Mouse (Mus musculus): ENCODE data around the gene Sh3bgrl2. TPM values are rescaled to one million over a fixed set of nuclear protein-coding genes. Genes with fewer than 3 reads are reported as not detected.

Sh3bgrl2 gene
- polyA plus RNA-seq, 1 experiment from 2014 or later, result 22.2 TPM

DNA sequence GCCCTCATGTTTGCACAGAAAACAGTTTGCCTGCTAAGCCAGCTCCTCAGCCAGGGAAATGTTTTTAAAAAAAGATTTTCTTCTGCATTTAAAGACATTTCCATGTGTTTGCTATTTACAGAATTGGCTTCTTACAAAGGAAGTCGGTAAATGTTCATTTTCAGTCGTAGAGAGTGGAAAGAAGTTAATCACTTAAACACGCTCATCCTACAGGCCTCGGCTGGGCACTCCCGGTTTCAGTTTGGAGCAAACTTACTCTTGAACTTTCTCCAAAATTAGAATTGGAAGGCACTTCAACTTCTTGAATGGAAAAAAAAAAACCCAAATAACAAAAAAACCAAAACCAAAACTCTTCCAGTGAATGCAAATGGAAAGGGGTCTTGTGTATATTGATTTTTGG lies 113.7 kb downstream of the Sh3bgrl2 start:
- ATAC-seq, result no peak
- no peak overlapping the region for H3K9ac ChIP-seq (replicated peaks)
- no peaks in the 10 kb centered on the region for H3K4me1 ChIP-seq (ENCODE audit: insufficient read depth)
- H3K9me3 ChIP-seq (ENCODE audit: low read length), result no peaks in the 10 kb centered on the region
- no peak for TF ChIP-seq EP300 (IDR thresholded peaks at IDR 0.05; ENCODE audit: low read depth)
- TF ChIP-seq CTCF (IDR thresholded peaks at IDR 0.05; ENCODE audit: low read depth), result no peak
- no peaks in the 10 kb centered on the region for H3K27me3 ChIP-seq (ENCODE audit: insufficient read depth, low read length)
- H3K27ac ChIP-seq (ENCODE audit: low read depth), result no peak overlapping the region
- DNase-seq, result no peak
- H3K4me2 ChIP-seq (ENCODE audit: low read depth, low read length), result no peak overlapping the region
- WGBS (ENCODE audit: insufficient replicate concordance), result 78% methylated on average over 5 of the region's 5 CpGs
- H3K36me3 ChIP-seq (replicated peaks; ENCODE audit: insufficient read depth, low read length), result no peaks in the 10 kb centered on the region
- no peak overlapping the region for H3K4me3 ChIP-seq (ENCODE audit: low read depth, low read length)

DNA sequence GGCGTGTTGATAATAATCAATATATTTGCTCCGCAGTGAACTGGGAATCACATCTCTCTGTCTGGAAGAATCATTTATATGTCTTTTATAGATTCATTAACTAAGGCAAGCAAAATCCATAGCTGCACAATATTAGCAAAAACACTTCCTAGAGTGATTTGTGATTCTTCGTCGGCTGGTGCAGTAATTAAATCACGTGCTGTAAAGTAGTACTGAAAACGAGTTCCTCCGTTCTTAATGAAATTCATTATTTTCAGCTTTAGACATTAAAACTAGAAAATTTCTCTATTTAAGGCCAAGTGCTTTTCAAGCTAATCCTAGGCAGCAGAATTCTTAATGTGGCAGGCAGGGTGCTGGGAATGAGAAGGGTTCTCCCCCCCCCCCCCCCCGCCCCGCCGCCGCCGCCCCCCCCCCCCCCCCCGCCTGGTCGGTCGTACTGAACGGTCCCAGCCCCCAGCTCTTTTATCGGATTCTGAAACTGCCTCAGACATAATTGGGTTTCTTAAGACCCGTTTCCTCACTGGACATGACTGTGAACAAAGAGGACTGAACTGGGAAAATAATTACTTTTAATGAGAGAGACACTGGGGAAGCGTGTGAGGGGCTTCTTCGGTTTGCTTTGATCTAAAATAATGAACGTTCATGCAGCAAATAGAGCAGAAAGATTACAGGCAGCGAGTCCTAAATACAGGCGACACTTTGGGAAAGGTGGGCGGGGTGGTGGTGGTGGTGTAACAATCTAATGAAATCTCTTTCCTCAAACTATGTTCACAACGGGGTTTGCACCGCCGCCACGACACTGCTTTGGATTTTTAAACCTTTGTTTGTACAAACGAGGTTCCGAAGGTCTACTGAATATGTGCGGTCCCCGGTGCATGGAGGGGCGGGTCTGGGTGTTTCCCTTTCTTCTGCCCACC lies 116.1 kb downstream of the Sh3bgrl2 start:
- DNase-seq (no peak), ATAC-seq (no peak)
- no peaks in the 10 kb centered on the region for H3K27me3 ChIP-seq (ENCODE audit: insufficient read depth, low read length)
- peak overlapping the region; percentile 20; the same call in 1 of the 2 replicates for H3K4me3 ChIP-seq (ENCODE audit: low read depth, low read length)
- H3K4me1 ChIP-seq (ENCODE audit: insufficient read depth), result no peaks in the 10 kb centered on the region
- no peak overlapping the region for H3K9ac ChIP-seq (replicated peaks)
- H3K4me2 ChIP-seq (ENCODE audit: low read depth, low read length), result peak overlapping the region; percentile 62
- H3K27ac ChIP-seq (ENCODE audit: low read depth), result no peak overlapping the region
- no peak for TF ChIP-seq EP300 (IDR thresholded peaks at IDR 0.05; ENCODE audit: low read depth)
- no peak for TF ChIP-seq CTCF (IDR thresholded peaks at IDR 0.05; ENCODE audit: low read depth)
- H3K9me3 ChIP-seq (ENCODE audit: low read length), result no peaks in the 10 kb centered on the region
- WGBS (ENCODE audit: insufficient replicate concordance), result 40% methylated on average over 25 of the region's 33 CpGs
- H3K36me3 ChIP-seq (replicated peaks; ENCODE audit: insufficient read depth, low read length), result no peaks in the 10 kb centered on the region

DNA sequence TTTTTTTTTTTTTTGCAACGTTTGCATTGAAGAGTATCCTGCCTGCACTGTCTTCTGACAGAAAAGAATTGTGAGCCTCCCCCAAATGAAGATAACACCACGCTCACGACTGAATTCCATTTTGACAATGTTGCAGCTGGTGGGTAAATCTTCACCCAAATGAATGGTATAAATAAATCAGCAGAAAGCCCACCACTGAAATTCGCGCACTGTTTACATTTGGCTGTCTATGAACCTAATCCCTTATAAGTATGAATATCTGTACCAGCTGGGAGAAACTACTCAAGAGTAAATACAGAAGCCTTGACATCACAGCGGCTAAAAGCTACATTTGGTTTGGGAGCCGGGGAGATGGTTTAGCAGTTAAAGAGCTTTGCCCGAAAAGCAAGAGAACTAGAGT lies 116.8 kb downstream of the Sh3bgrl2 start:
- DNase-seq, result no peak
- no peak for ATAC-seq

GRCm38 (mm10) chr9:83667031-83667430 lies 118.9 kb downstream of the Sh3bgrl2 start:
- Histone ChIP-seq H3K9ac (replicated peaks) (no peak overlapping the region), H3K9me3 (ENCODE audit: low read length) (no peaks in the 10 kb centered on the region), H3K36me3 (replicated peaks; ENCODE audit: insufficient read depth, low read length) (no peaks in the 10 kb centered on the region), H3K4me1 (ENCODE audit: insufficient read depth) (no peaks in the 10 kb centered on the region), H3K4me2 (ENCODE audit: low read depth, low read length) (no peak overlapping the region), H3K27me3 (ENCODE audit: insufficient read depth, low read length) (no peaks in the 10 kb centered on the region), H3K4me3 (ENCODE audit: low read depth, low read length) (no peak overlapping the region), H3K27ac (ENCODE audit: low read depth) (no peak overlapping the region)
- no peak for DNase-seq
- 53% methylated on average over 4 of the region's 4 CpGs for WGBS (ENCODE audit: insufficient replicate concordance)
- ATAC-seq, result no peak
- no peak for TF ChIP-seq EP300 (IDR thresholded peaks at IDR 0.05; ENCODE audit: low read depth)
- no peak for TF ChIP-seq CTCF (IDR thresholded peaks at IDR 0.05; ENCODE audit: low read depth)

More for the DNA sequence above, 116.8 kb downstream of the Sh3bgrl2 start:
- no peaks in the 10 kb centered on the region for H3K27me3 ChIP-seq (ENCODE audit: insufficient read depth, low read length)
- peak overlapping the region; percentile 20; the same call in 1 of the 2 replicates for H3K4me3 ChIP-seq (ENCODE audit: low read depth, low read length)
- H3K9ac ChIP-seq (replicated peaks), result no peak overlapping the region
- TF ChIP-seq EP300 (IDR thresholded peaks at IDR 0.05; ENCODE audit: low read depth), result no peak
- TF ChIP-seq CTCF (IDR thresholded peaks at IDR 0.05; ENCODE audit: low read depth), result no peak
- no peaks in the 10 kb centered on the region for H3K4me1 ChIP-seq (ENCODE audit: insufficient read depth)
- no peak overlapping the region for H3K4me2 ChIP-seq (ENCODE audit: low read depth, low read length)
- H3K36me3 ChIP-seq (replicated peaks; ENCODE audit: insufficient read depth, low read length), result no peaks in the 10 kb centered on the region
- H3K27ac ChIP-seq (ENCODE audit: low read depth), result no peak overlapping the region
- WGBS (ENCODE audit: insufficient replicate concordance), result 68% methylated on average over 8 of the region's 8 CpGs
- no peaks in the 10 kb centered on the region for H3K9me3 ChIP-seq (ENCODE audit: low read length)

GRCm38 (mm10) chr9:83679626-83680025 lies 131.5 kb downstream of the Sh3bgrl2 start:
- H3K36me3 ChIP-seq (replicated peaks; ENCODE audit: insufficient read depth, low read length), result no peaks in the 10 kb centered on the region
- no peak overlapping the region for H3K4me2 ChIP-seq (ENCODE audit: low read depth, low read length)
- H3K9ac ChIP-seq (replicated peaks), result no peak overlapping the region
- no peak overlapping the region for H3K27ac ChIP-seq (ENCODE audit: low read depth)
- H3K27me3 ChIP-seq (ENCODE audit: insufficient read depth, low read length), result no peaks in the 10 kb centered on the region
- WGBS (ENCODE audit: insufficient replicate concordance), result 50% methylated on average over 3 of the region's 3 CpGs
- DNase-seq, result no peak
- no peak for TF ChIP-seq EP300 (IDR thresholded peaks at IDR 0.05; ENCODE audit: low read depth)
- no peak for TF ChIP-seq CTCF (IDR thresholded peaks at IDR 0.05; ENCODE audit: low read depth)
- ATAC-seq, result no peak
- H3K9me3 ChIP-seq (ENCODE audit: low read length), result no peaks in the 10 kb centered on the region
- H3K4me3 ChIP-seq (ENCODE audit: low read depth, low read length), result no peak overlapping the region
- no peaks in the 10 kb centered on the region for H3K4me1 ChIP-seq (ENCODE audit: insufficient read depth)

GRCm38 (mm10) chr9:83681661-83682655 lies 133.8 kb downstream of the Sh3bgrl2 start:
- Histone ChIP-seq H3K4me3 (ENCODE audit: low read depth, low read length) (no peak overlapping the region), H3K27me3 (ENCODE audit: insufficient read depth, low read length) (no peaks in the 10 kb centered on the region), H3K4me2 (ENCODE audit: low read depth, low read length) (no peak overlapping the region), H3K4me1 (ENCODE audit: insufficient read depth) (no peaks in the 10 kb centered on the region), H3K36me3 (replicated peaks; ENCODE audit: insufficient read depth, low read length) (no peaks in the 10 kb centered on the region), H3K9ac (replicated peaks) (no peak overlapping the region), H3K27ac (ENCODE audit: low read depth) (no peak overlapping the region), H3K9me3 (ENCODE audit: low read length) (no peaks in the 10 kb centered on the region)
- ATAC-seq (0 out of 2 replicates have a peak, but pooled peaks have one; percentile 15), DNase-seq (no peak)
- WGBS (ENCODE audit: insufficient replicate concordance), result 57% methylated on average over 12 of the region's 12 CpGs
- TF ChIP-seq EP300 (IDR thresholded peaks at IDR 0.05; ENCODE audit: low read depth) (no peak), CTCF (IDR thresholded peaks at IDR 0.05; ENCODE audit: low read depth) (no peak)
